Mouse (Mus musculus): ENCODE data around the gene Aebp2. TPM values are rescaled to one million over a fixed set of nuclear protein-coding genes. Genes with fewer than 3 reads are reported as not detected.

Aebp2 gene
- total RNA-seq (2023), result 162 TPM

GRCm38 (mm10) chr6:140622391-140623225 is at the start of gene Aebp2:
TSS of gene Aebp2 (plus strand) at chr6:140622663.

Other genes starting within 250 kb of the Aebp2 start
- 59.4 TPM for gene Plekha5, start 198.6 kb upstream of the Aebp2 start, total RNA-seq (2023)
- not detected for gene Gm11077, start 106.6 kb downstream of the Aebp2 start, total RNA-seq (2023)

All from CD4-positive naive resting alpha-beta T cell, adult 57 days (primary cell).